Mouse (Mus musculus): Measurements from ENCODE around the gene Neurl3.

The Neurl3 gene

GRCm38 (mm10) chr1:36258631-36259030 is 15.8 kb downstream of the Neurl3 start:
- DNase-seq (ENCODE audit: low spot score in 2 of 2), result no peak

GRCm38 (mm10) chr1:36257276-36257675 is 17.2 kb downstream of the Neurl3 start:
- no peak for DNase-seq (ENCODE audit: low spot score in 2 of 2)

GRCm38 (mm10) chr1:36255871-36256640 is 18.4 kb downstream of the Neurl3 start:
- no peak for DNase-seq (ENCODE audit: low spot score in 2 of 2)

GRCm38 (mm10) chr1:36254635-36255360 is 19.7 kb downstream of the Neurl3 start:
- no peak for DNase-seq (ENCODE audit: low spot score in 2 of 2)

- peak; percentile 78 to 84 for DNase-seq (ENCODE audit: low spot score in 2 of 2)
Observed at GRCm38 (mm10) chr1:36252791-36253190, 21.7 kb downstream of the Neurl3 start.

GRCm38 (mm10) chr1:36251426-36251825 is 23.1 kb downstream of the Neurl3 start:
- DNase-seq (ENCODE audit: low spot score in 2 of 2), result no peak

- DNase-seq (ENCODE audit: low spot score in 2 of 2), result no peak
Observed at GRCm38 (mm10) chr1:36246688-36247087, 27.8 kb downstream of the Neurl3 start.

GRCm38 (mm10) chr1:36244828-36245215 is 29.7 kb downstream of the Neurl3 start:
- no peak for DNase-seq (ENCODE audit: low spot score in 2 of 2)

GRCm38 (mm10) chr1:36244058-36244827 is 30.2 kb downstream of the Neurl3 start, which contains the start of gene Uggt1:
Gene Uggt1, minus strand, starts transcription at chr1:36244720.
- DNase-seq (ENCODE audit: low spot score in 2 of 2), result peak; percentile 94 to 96

- DNase-seq (ENCODE audit: low spot score in 2 of 2), result no peak
Observed at GRCm38 (mm10) chr1:36243447-36244057, 30.9 kb downstream of the Neurl3 start.

GRCm38 (mm10) chr1:36241903-36242429 is 32.5 kb downstream of the Neurl3 start:
- no peak for DNase-seq (ENCODE audit: low spot score in 2 of 2)

- DNase-seq (ENCODE audit: low spot score in 2 of 2), result no peak
Observed at GRCm38 (mm10) chr1:36240176-36240575, 34.3 kb downstream of the Neurl3 start.

- DNase-seq (ENCODE audit: low spot score in 2 of 2), result no peak
Observed at GRCm38 (mm10) chr1:36239396-36239795, 35.1 kb downstream of the Neurl3 start.

- no peak for DNase-seq (ENCODE audit: low spot score in 2 of 2)
Observed at GRCm38 (mm10) chr1:36235855-36236254, 38.6 kb downstream of the Neurl3 start.

- DNase-seq (ENCODE audit: low spot score in 2 of 2), result no peak
Observed at GRCm38 (mm10) chr1:36235057-36235639, 39.3 kb downstream of the Neurl3 start.

- DNase-seq (ENCODE audit: low spot score in 2 of 2), result no peak
Observed at GRCm38 (mm10) chr1:36233218-36233617, 41.3 kb downstream of the Neurl3 start.

- no peak for DNase-seq (ENCODE audit: low spot score in 2 of 2)
Observed at GRCm38 (mm10) chr1:36230919-36231705, 43.4 kb downstream of the Neurl3 start.

GRCm38 (mm10) chr1:36228461-36228860 is 46.0 kb downstream of the Neurl3 start:
- DNase-seq (ENCODE audit: low spot score in 2 of 2), result no peak

GRCm38 (mm10) chr1:36224648-36225047 is 49.8 kb downstream of the Neurl3 start:
- no peak for DNase-seq (ENCODE audit: low spot score in 2 of 2)
